Comparison of ENCODE assay signal across 15 mouse cellular contexts in the genomic region with DNA sequence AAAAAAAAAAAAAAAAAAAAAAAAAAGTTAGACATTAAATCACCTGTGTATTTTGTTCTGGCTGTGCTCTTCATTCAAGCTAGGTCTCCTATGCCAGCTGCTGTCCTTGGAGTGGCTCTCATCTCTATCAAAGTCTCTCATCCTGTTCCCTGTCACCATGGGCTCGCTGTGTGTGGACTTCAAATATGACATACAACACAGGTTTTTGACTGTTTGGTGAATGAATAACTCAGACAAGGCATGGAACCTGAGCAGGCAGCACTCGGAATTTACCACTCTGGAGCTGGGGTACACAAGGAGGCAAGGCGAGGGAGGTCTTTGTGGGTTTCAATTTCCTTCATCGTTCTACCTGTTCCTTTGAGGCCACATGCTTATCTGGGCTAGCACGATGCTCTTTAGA. TPM values are rescaled to one million over a fixed set of nuclear protein-coding genes. Genes with fewer than 3 reads are reported as not detected.
"Had no signal": no experiment of that assay in that cellular context is flagged by ENCODE, and none has a peak within 500 bp of the region (broad histone marks: within the 10 kb centered on the region; RNA-seq: fewer than 3 reads in every experiment).

No protein-coding gene starts in this region.

- H3K4me1 ChIP-seq: midbrain, embryonic 10.5 days; midbrain, embryonic 13.5 days; midbrain, embryonic 15.5 days; neural tube, embryonic 12.5 days; stomach, embryonic 15.5 days had no signal

- H3K4me3 ChIP-seq: midbrain, embryonic 10.5 days; midbrain, embryonic 13.5 days; midbrain, embryonic 15.5 days; neural tube, embryonic 12.5 days; stomach, embryonic 15.5 days had no signal

- H3K27ac ChIP-seq: midbrain, embryonic 10.5 days; midbrain, embryonic 13.5 days; midbrain, embryonic 15.5 days; neural tube, embryonic 12.5 days; stomach, embryonic 15.5 days; stomach, postnatal 0 days had no signal

- H3K36me3 ChIP-seq: midbrain, embryonic 10.5 days; midbrain, embryonic 13.5 days; midbrain, embryonic 15.5 days; neural tube, embryonic 12.5 days; stomach, embryonic 15.5 days had no signal

- H3K9ac ChIP-seq: lung, embryonic 14.5 days; midbrain, embryonic 13.5 days; midbrain, embryonic 15.5 days; neural tube, embryonic 12.5 days; stomach, embryonic 15.5 days had no signal

- H3K27me3 ChIP-seq: midbrain, embryonic 13.5 days; midbrain, embryonic 15.5 days; neural tube, embryonic 12.5 days; stomach, embryonic 15.5 days had no signal

- H3K9me3 ChIP-seq: midbrain, embryonic 10.5 days; midbrain, embryonic 13.5 days; midbrain, embryonic 15.5 days; neural tube, embryonic 12.5 days; stomach, embryonic 15.5 days had no signal

- DNase-seq: lung, adult 18-20 months; lung, embryonic 14.5 days; lung, postnatal 10 days; lung, postnatal 4 days; right cerebral cortex, postnatal 14 days; thymus, adult 2 months; thymus, postnatal 25 days; thymus, postnatal 4 days had no signal

RNA-seq across cellular contexts. Expression of gene Kcnk13, which starts 50.8 kb away (rescaled TPM):
- total RNA-seq: megakaryocyte-erythroid progenitor cell, adult 5-6 weeks had no signal
